In the genomic region with DNA sequence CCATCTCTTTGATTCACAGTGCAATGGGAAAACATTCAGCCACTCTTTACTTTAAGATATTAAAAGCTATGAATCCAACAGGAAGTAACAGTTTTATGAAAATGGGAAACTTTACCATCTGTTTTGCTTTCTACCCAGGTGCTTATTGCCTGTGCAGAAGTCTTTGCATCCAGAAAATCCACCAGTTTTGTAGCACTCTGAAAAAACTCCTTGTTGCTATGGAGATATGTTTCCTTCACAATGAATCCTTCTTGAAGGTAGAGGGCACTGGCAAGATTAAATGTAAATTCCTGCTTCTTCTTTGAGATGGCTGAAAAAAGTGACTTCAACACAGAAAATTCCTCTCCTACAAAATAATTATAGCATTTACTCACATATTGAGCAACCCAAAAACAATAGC, we compare ENCODE assay signal across 26 mouse cellular contexts. TPM values are rescaled to one million over a fixed set of nuclear protein-coding genes. Genes with fewer than 3 reads are reported as not detected.
DNase-seq lines count a peak whose midpoint lies in the region; ATAC-seq and TF ChIP-seq lines count a peak whose summit lies in the region.
"Had no signal": no experiment of that assay in that cellular context is flagged by ENCODE, and none has a peak within 500 bp of the region (broad histone marks: within the 10 kb centered on the region; RNA-seq: fewer than 3 reads in every experiment).

No protein-coding gene starts in this region.

- no peaks in the 10 kb centered on the region for H3K4me1 ChIP-seq in forebrain, embryonic 14.5 days (ENCODE audit: control insufficient read depth, insufficient read depth, low read length)
- no peaks in the 10 kb centered on the region for H3K4me1 ChIP-seq in forebrain, embryonic 12.5 days
- H3K4me1 ChIP-seq in midbrain, embryonic 14.5 days (ENCODE audit: control insufficient read depth, insufficient read depth, low read length) = no peaks in the 10 kb centered on the region
- H3K4me1 ChIP-seq in midbrain, embryonic 10.5 days = no peaks in the 10 kb centered on the region
- H3K4me1 ChIP-seq in thymus, adult 2 months (replicated peaks; ENCODE audit: control insufficient read depth, insufficient read depth, low read length) = no peaks in the 10 kb centered on the region
- H3K4me1 ChIP-seq: embryonic facial prominence, embryonic 13.5 days; forebrain, embryonic 13.5 days; heart, embryonic 10.5 days; hindbrain, embryonic 13.5 days had no signal

- H3K9me3 ChIP-seq in forebrain, embryonic 14.5 days (replicated peaks; ENCODE audit: control insufficient read depth, low read length) = no peaks in the 10 kb centered on the region
- no peaks in the 10 kb centered on the region for H3K9me3 ChIP-seq in forebrain, embryonic 12.5 days
- no peaks in the 10 kb centered on the region for H3K9me3 ChIP-seq in midbrain, embryonic 14.5 days (ENCODE audit: control insufficient read depth, low read length)
- H3K9me3 ChIP-seq in midbrain, embryonic 10.5 days (replicated peaks) = no peaks in the 10 kb centered on the region
- H3K9me3 ChIP-seq: embryonic facial prominence, embryonic 13.5 days; forebrain, embryonic 13.5 days; G1E; heart, embryonic 10.5 days; hindbrain, embryonic 13.5 days had no signal

- no peak overlapping the region for H3K4me2 ChIP-seq in forebrain, embryonic 14.5 days (ENCODE audit: low read length)
- H3K4me2 ChIP-seq in forebrain, embryonic 12.5 days = no peak overlapping the region
- H3K4me2 ChIP-seq in midbrain, embryonic 14.5 days (ENCODE audit: low read length) = no peak overlapping the region
- H3K4me2 ChIP-seq: embryonic facial prominence, embryonic 13.5 days; forebrain, embryonic 13.5 days; hindbrain, embryonic 13.5 days had no signal

- no peak overlapping the region for H3K9ac ChIP-seq in forebrain, embryonic 14.5 days (ENCODE audit: low read length)
- H3K9ac ChIP-seq in forebrain, embryonic 12.5 days = no peak overlapping the region
- H3K9ac ChIP-seq in midbrain, embryonic 14.5 days (replicated peaks; ENCODE audit: low read length) = no peak overlapping the region
- H3K9ac ChIP-seq: embryonic facial prominence, embryonic 13.5 days; forebrain, embryonic 13.5 days; hindbrain, embryonic 13.5 days had no signal

- peak; percentile 8 for DNase-seq in forebrain, embryonic 14.5 days (ENCODE audit: low spot score)
- DNase-seq in layer of hippocampus, adult 9-11 months = peak; percentile 4
- no peak for DNase-seq in layer of hippocampus, adult 8-10 months (ENCODE audit: low spot score in 2 of 2)
- DNase-seq in midbrain, embryonic 14.5 days = peak; percentile 5
- DNase-seq in midbrain, embryonic 10.5 days (ENCODE audit: low spot score) = no peak
- DNase-seq in brain, embryonic 18.5 days (ENCODE audit: low read depth, low spot score) = peak; percentile 30
- DNase-seq in thymus, adult 2 months = no peak
- DNase-seq: adrenal gland, adult 8-10 months; adrenal gland, postnatal 36 days; B cell, adult 2 months; cerebellum, adult 18-20 months; cerebellum, adult 9-11 months; cerebellum, postnatal 36 days; gastrocnemius, adult 2 months; gastrocnemius, postnatal 36 days; heart, adult 11 months; heart, postnatal 10 days; heart, postnatal 4 days had no signal

- H3K4me3 ChIP-seq in forebrain, embryonic 14.5 days (ENCODE audit: low read depth, low read length) = no peak overlapping the region
- H3K4me3 ChIP-seq in forebrain, embryonic 12.5 days (replicated peaks) = no peak overlapping the region
- no peak overlapping the region for H3K4me3 ChIP-seq in midbrain, embryonic 14.5 days (replicated peaks; ENCODE audit: low read depth, low read length)
- no peak overlapping the region for H3K4me3 ChIP-seq in midbrain, embryonic 10.5 days
- H3K4me3 ChIP-seq in thymus, adult 2 months (ENCODE audit: control insufficient read depth, insufficient read depth, low read length) = no peak overlapping the region
- H3K4me3 ChIP-seq: embryonic facial prominence, embryonic 13.5 days; forebrain, embryonic 13.5 days; gastrocnemius, adult 2 months; heart, embryonic 10.5 days; hindbrain, embryonic 13.5 days had no signal

- TF ChIP-seq POLR2A in thymus, adult 2 months (IDR thresholded peaks at IDR 0.05; ENCODE audit: control insufficient read depth, extremely low read depth, insufficient read depth, low read length, poor library complexity) = no peak

- H3K36me3 ChIP-seq in forebrain, embryonic 14.5 days (ENCODE audit: control insufficient read depth, insufficient read depth, low read length) = no peaks in the 10 kb centered on the region
- H3K36me3 ChIP-seq in forebrain, embryonic 12.5 days (replicated peaks) = no peaks in the 10 kb centered on the region
- no peaks in the 10 kb centered on the region for H3K36me3 ChIP-seq in midbrain, embryonic 14.5 days (ENCODE audit: control insufficient read depth, insufficient read depth, low read length)
- H3K36me3 ChIP-seq in midbrain, embryonic 10.5 days = no peaks in the 10 kb centered on the region
- H3K36me3 ChIP-seq in thymus, adult 2 months (ENCODE audit: control insufficient read depth, insufficient read depth, low read length) = no peaks in the 10 kb centered on the region
- H3K36me3 ChIP-seq: embryonic facial prominence, embryonic 13.5 days; G1E; heart, embryonic 10.5 days; hindbrain, embryonic 13.5 days had no signal

- no peaks in the 10 kb centered on the region for H3K27me3 ChIP-seq in forebrain, embryonic 14.5 days (replicated peaks; ENCODE audit: control insufficient read depth, insufficient read depth, low read length)
- no peaks in the 10 kb centered on the region for H3K27me3 ChIP-seq in forebrain, embryonic 12.5 days
- H3K27me3 ChIP-seq in midbrain, embryonic 14.5 days (ENCODE audit: control insufficient read depth, insufficient read depth, low read length) = no peaks in the 10 kb centered on the region
- H3K27me3 ChIP-seq in midbrain, embryonic 10.5 days (ENCODE audit: low read depth, poor library complexity, severe bottlenecking) = no peaks in the 10 kb centered on the region
- no peaks in the 10 kb centered on the region for H3K27me3 ChIP-seq in thymus, adult 2 months (ENCODE audit: control insufficient read depth, insufficient read depth, low read length)
- H3K27me3 ChIP-seq: embryonic facial prominence, embryonic 13.5 days; forebrain, embryonic 13.5 days; hindbrain, embryonic 13.5 days had no signal

- no peak for TF ChIP-seq CTCF in thymus, adult 2 months (IDR thresholded peaks at IDR 0.05; ENCODE audit: borderline replicate concordance, control insufficient read depth, extremely low read depth, insufficient read depth, low read length, poor library complexity)

- ATAC-seq in forebrain, embryonic 14.5 days = no peak
- no peak for ATAC-seq in forebrain, embryonic 12.5 days (ENCODE audit: low FRiP score)
- ATAC-seq in midbrain, embryonic 14.5 days (ENCODE audit: low FRiP score, low TSS enrichment) = no peak
- ATAC-seq: CD4-positive, CD25-positive, alpha-beta regulatory T cell, adult 4 months; forebrain, embryonic 13.5 days had no signal

- no peak overlapping the region for H3K27ac ChIP-seq in forebrain, embryonic 14.5 days (ENCODE audit: low read depth, low read length)
- no peak overlapping the region for H3K27ac ChIP-seq in forebrain, embryonic 12.5 days
- no peak overlapping the region for H3K27ac ChIP-seq in midbrain, embryonic 14.5 days (replicated peaks; ENCODE audit: low read depth, low read length)
- no peak overlapping the region for H3K27ac ChIP-seq in midbrain, embryonic 10.5 days (replicated peaks)
- no peak overlapping the region for H3K27ac ChIP-seq in thymus, adult 2 months (ENCODE audit: control insufficient read depth, insufficient read depth, low read length)
- H3K27ac ChIP-seq: embryonic facial prominence, embryonic 13.5 days; forebrain, embryonic 13.5 days; gastrocnemius, adult 2 months; heart, embryonic 10.5 days; hindbrain, embryonic 13.5 days had no signal

RNA-seq across cellular contexts. Expression of a gene that starts 10.5 kb away (rescaled TPM):
- not detected in 2 replicates for polyA plus RNA-seq in forebrain, embryonic 14.5 days (2014; fragmentation: Nextera tagmentation; extraction: Ambion mirVana)
- not detected in 2 replicates for polyA plus RNA-seq in forebrain, embryonic 12.5 days (2016; fragmentation: Nextera tagmentation; extraction: Ambion mirVana)
- total RNA-seq in layer of hippocampus, adult 8-10 months (2022) = not detected
- polyA plus RNA-seq in midbrain, embryonic 14.5 days (2014; fragmentation: Nextera tagmentation; extraction: Ambion mirVana) = not detected in 2 replicates
- polyA plus RNA-seq in midbrain, embryonic 10.5 days (2016; fragmentation: Nextera tagmentation; extraction: Ambion mirVana) = not detected in 2 replicates
- polyA plus RNA-seq in thymus, adult 2 months (2012; rRNA removed) = not detected in 2 replicates
- total RNA-seq: adrenal gland, adult 8-10 months; adrenal gland, postnatal 36 days; gastrocnemius, adult 2 months; gastrocnemius, postnatal 36 days; heart, postnatal 10 days; heart, postnatal 4 days had no signal
- polyA plus RNA-seq: CD4-positive, CD25-positive, alpha-beta regulatory T cell, adult 4 months; embryonic facial prominence, embryonic 13.5 days; forebrain, embryonic 13.5 days; G1E; heart, embryonic 10.5 days; heart, embryonic 14.5 days; hindbrain, embryonic 13.5 days had no signal

Comparison
In these comparisons a context has a peak if more than half of its experiments do, and no peak if none do; other contexts are left out.
1. DNase-seq: peak in forebrain, embryonic 14.5 days (single experiment), layer of hippocampus, adult 9-11 months (single experiment), midbrain, embryonic 14.5 days (single experiment) and brain, embryonic 18.5 days (single experiment); none in layer of hippocampus, adult 8-10 months (0 of 2), midbrain, embryonic 10.5 days (single experiment) and thymus, adult 2 months (single experiment).